Mouse (Mus musculus) stomach, postnatal 0 days (tissue): ENCODE data around the gene Rala. TPM values are rescaled to one million over a fixed set of nuclear protein-coding genes. Genes with fewer than 3 reads are reported as not detected.

Experiments used
- ATAC-seq: fragments of 200-750 bp; cut with Nextera tagmentation; 2 replicates; pipeline ENCODE4 v1.8.0; 2017; ENCODE audit not compliant: low FRiP score, low TSS enrichment
- DNase-seq: peaks from one replicate; pipeline ENCODE4 v3.0.0-alpha.2; 2016; ENCODE audit warnings: low spot score
- H3K27ac ChIP-seq: fragments of 300-500 bp; sonication (generic); replicated peaks from 2 replicates; pipeline ENCODE4 v1.5.1; 2014; ENCODE audit warnings: mild to moderate bottlenecking, control low read depth
- H3K27me3 ChIP-seq: fragments of 300-500 bp; sonication (generic); 2 replicates; pipeline ENCODE4 v1.6.1; 2014; ENCODE audit warnings: low read length; ENCODE audit not compliant: control insufficient read depth, insufficient read depth
- H3K36me3 ChIP-seq: fragments of 300-500 bp; sonication (generic); 2 replicates; pipeline ENCODE4 v1.6.1; 2014; ENCODE audit warnings: low read length, mixed read lengths; ENCODE audit not compliant: control insufficient read depth, insufficient read depth
- H3K4me1 ChIP-seq: fragments of 300-500 bp; sonication (generic); replicated peaks from 2 replicates; pipeline ENCODE4 v1.6.1; 2014; ENCODE audit warnings: antibody characterized with exemption; ENCODE audit not compliant: control insufficient read depth, insufficient read depth
- H3K4me2 ChIP-seq: fragments of 300-500 bp; sonication (generic); replicated peaks from 2 replicates; pipeline ENCODE4 v1.6.1; 2014; ENCODE audit warnings: low read depth, mild to moderate bottlenecking, control low read depth, moderate library complexity
- H3K4me3 ChIP-seq: fragments of 300-500 bp; sonication (generic); 2 replicates; pipeline ENCODE4 v1.5.1; 2014; ENCODE audit warnings: low read depth, low read length, control low read depth
- H3K9ac ChIP-seq: fragments of 300-500 bp; sonication (generic); 2 replicates; pipeline ENCODE4 v1.6.1; 2014; ENCODE audit warnings: mild to moderate bottlenecking, low read length, control low read depth, mixed read lengths
- H3K9me3 ChIP-seq: fragments of 300-500 bp; sonication (generic); 2 replicates; pipeline ENCODE4 v1.6.1; 2016; ENCODE audit warnings: low read length; ENCODE audit not compliant: control insufficient read depth
- CTCF ChIP-seq: IDR thresholded peaks from 2 replicates; pipeline ENCODE4 v1.5.1; 2016; ENCODE audit warnings: antibody characterized with exemption, low read depth, mild to moderate bottlenecking, moderate library complexity
- EP300 ChIP-seq: optimal IDR thresholded peaks from 2 replicates; pipeline ENCODE3; 2016; ENCODE audit warnings: antibody characterized with exemption
- WGBS: fragments of 180-500 bp; shearing (Covaris S2); extraction: QIAGEN DNeasy Blood & Tissue Kit; methylation state at CpG from one replicate; pipeline ENCODE4 v1.1.7; 2014; 5-methylcytosine and 5-hydroxymethylcytosine counted together
- polyA plus RNA-seq: library from polyadenylated mRNA; unstranded; fragments of >200 nt; fragmentation: Nextera tagmentation; extraction: Ambion mirVana; gene quantifications from 2 replicates; pipeline ENCODE4 v1.2.1, GENCODE M21; 2015

Rala gene
- polyA plus RNA-seq, 1 experiment from 2014 or later: 87.8 TPM

DNA sequence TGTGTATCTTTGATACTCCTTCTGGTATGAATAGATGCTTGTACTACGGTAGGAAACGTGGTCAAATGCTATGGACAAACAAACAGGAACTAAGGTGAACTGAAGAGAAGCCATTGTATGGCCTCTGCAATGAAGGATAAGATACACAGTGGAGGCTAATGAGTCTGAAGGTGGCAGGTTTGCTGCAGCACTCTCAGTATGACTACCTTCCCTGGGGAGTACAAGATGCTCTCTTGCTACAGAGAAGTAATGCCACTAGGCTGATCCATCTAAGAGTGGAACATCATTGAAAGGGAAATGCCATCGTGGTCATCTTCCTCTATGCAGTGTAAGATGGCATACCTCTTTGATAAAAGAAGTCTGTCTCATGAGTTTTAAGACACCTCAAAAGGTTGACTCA is 111.1 kb downstream of the Rala start:
- Histone ChIP-seq H3K4me2 (no peak overlapping the region), H3K4me1 (no peaks in the 10 kb centered on the region), H3K9me3 (no peaks in the 10 kb centered on the region), H3K4me3 (no peak overlapping the region), H3K36me3 (no peaks in the 10 kb centered on the region), H3K27ac (no peak overlapping the region), H3K27me3 (no peaks in the 10 kb centered on the region), H3K9ac (no peak overlapping the region)
- ATAC-seq (no peak), DNase-seq (no peak)
- TF ChIP-seq CTCF (no peak), EP300 (no peak)
- WGBS: 60% methylated on average over 3 of the region's 3 CpGs

Other genes with a start within 250 kb of the Rala start
- 33.2 and 33.9 TPM in 2 replicates for gene Mplkip, start 249.0 kb downstream of the Rala start, polyA plus RNA-seq
- 6.1 and 7.0 TPM in 2 replicates for gene Sugct, start 248.7 kb downstream of the Rala start, polyA plus RNA-seq
- 8.6 and 9.3 TPM in 2 replicates for gene Cdk13, start 139.1 kb downstream of the Rala start, polyA plus RNA-seq
- gene Yae1d1, start 49.1 kb upstream of the Rala start, polyA plus RNA-seq: 44.2 and 45.9 TPM in 2 replicates